Mouse (Mus musculus): ENCODE results near the gene Cdk17.

Gene Cdk17

GRCm38 (mm10) chr10:93291352-93291751, 130.7 kb downstream of the Cdk17 start:
- DNase-seq: peak; percentile 97

GRCm38 (mm10) chr10:93291843-93292242, 131.2 kb downstream of the Cdk17 start:
- peak; percentile 98 for DNase-seq

GRCm38 (mm10) chr10:93293621-93294020, 132.9 kb downstream of the Cdk17 start:
- DNase-seq: peak; percentile 95

- DNase-seq: peak; percentile 95
Measured at GRCm38 (mm10) chr10:93294547-93295219, 134.0 kb downstream of the Cdk17 start.

- peak; percentile 99 for DNase-seq
Measured at GRCm38 (mm10) chr10:93297774-93298173, 137.1 kb downstream of the Cdk17 start.

GRCm38 (mm10) chr10:93298208-93298607, 137.5 kb downstream of the Cdk17 start:
- no peak for DNase-seq

GRCm38 (mm10) chr10:93301831-93302230, 141.2 kb downstream of the Cdk17 start:
- DNase-seq: peak; percentile 97

GRCm38 (mm10) chr10:93303231-93303630, 142.6 kb downstream of the Cdk17 start:
- DNase-seq: peak; percentile 96

- no peak for DNase-seq
Measured at GRCm38 (mm10) chr10:93305946-93306345, 145.3 kb downstream of the Cdk17 start.

GRCm38 (mm10) chr10:93306367-93306766, 145.7 kb downstream of the Cdk17 start:
- no peak for DNase-seq

- peak; percentile 97 for DNase-seq
Measured at GRCm38 (mm10) chr10:93309131-93309933, 148.7 kb downstream of the Cdk17 start.

GRCm38 (mm10) chr10:93309934-93310621, 149.4 kb downstream of the Cdk17 start:
- peak; percentile 96 for DNase-seq

- peak; percentile 99 for DNase-seq
Measured at GRCm38 (mm10) chr10:93310721-93311411, 150.2 kb downstream of the Cdk17 start, which contains the start of gene Elk3. Gene Elk3, minus strand, starts transcription at chr10:93311135.

GRCm38 (mm10) chr10:93311576-93311975, 150.9 kb downstream of the Cdk17 start:
- no peak for DNase-seq
